Mouse (Mus musculus) layer of hippocampus, adult 2 months (tissue): ENCODE results near the gene Dcaf15. TPM values are rescaled to one million over a fixed set of nuclear protein-coding genes. Genes with fewer than 3 reads are reported as not detected.

Experiments
- DNase-seq, 2 experiments: peaks; one replicate each; pipeline ENCODE4 v3.0.0; 2022; ENCODE audit warnings: low spot score in 2 of 2
- H3K27ac ChIP-seq: fragments of 200-600 bp; 2 replicates; pipeline ENCODE4 v1.8.1; 2022
- H3K4me3 ChIP-seq: fragments of 200-600 bp; 2 replicates; pipeline ENCODE4 v1.8.1; 2022; ENCODE audit warnings: mild to moderate bottlenecking
- CTCF ChIP-seq: fragments of 200-600 bp; conservative IDR thresholded peaks from 2 replicates; pipeline ENCODE4 v1.8.1; 2022; ENCODE audit warnings: antibody characterized with exemption, mild to moderate bottlenecking, moderate library complexity
- microRNA-seq, 2 experiments: library from miRNA; unstranded; fragments of <30 nt; microRNA quantifications; one replicate each; pipeline ENCODE4 v1.2.0; 2021
- total RNA-seq, 2 experiments: library from RNA; stranded (reverse); gene quantifications; 2 replicates each; pipeline ENCODE4 v1.2.3; 2021

Gene Dcaf15
- total RNA-seq, 2 experiments from 2014 or later: 21.2 to 22.5 TPM

GRCm38 (mm10) chr8:84048171-84048570 lies 56.4 kb downstream of the Dcaf15 start:
- no peak for DNase-seq
- H3K27ac ChIP-seq: no peak overlapping the region
- no peak overlapping the region for H3K4me3 ChIP-seq
- no peak for TF ChIP-seq CTCF

Small RNA genes within 50 kb of the gene (microRNA-seq; reads per million reads assigned to microRNA genes)
- 0 reads per million in 2 experiments for gene Mir709

Other genes with a start within 250 kb of the Dcaf15 start
- gene Adgrl1, start 204.7 kb downstream of the Dcaf15 start, total RNA-seq: 100 to 1,000 TPM; 328 to 329 TPM
- gene Gm10644, start 149.6 kb downstream of the Dcaf15 start, total RNA-seq: under 1 TPM; 0.44 to 0.87 TPM
- gene Asf1b, start 149.3 kb downstream of the Dcaf15 start, total RNA-seq: under 1 TPM; 0.44 to 0.82 TPM
- 100 to 1,000 TPM; 256 to 257 TPM for gene Prkaca, start 131.8 kb downstream of the Dcaf15 start, total RNA-seq
- gene Samd1, start 107.1 kb downstream of the Dcaf15 start, total RNA-seq: 10 to 100 TPM; 40.7 to 41.2 TPM
- gene 1700067K01Rik, start 103.3 kb downstream of the Dcaf15 start, total RNA-seq: under 1 TPM; 0.66 to 0.82 TPM
- gene 2210011C24Rik, start 92.6 kb downstream of the Dcaf15 start, total RNA-seq: 1 to 10 TPM in 1 of 2 experiments, not detected in 1; 1.1 TPM
- gene Palm3, start 83.3 kb downstream of the Dcaf15 start, total RNA-seq: 1 to 10 TPM; 2.8 TPM
- 1 to 10 TPM; 2.0 TPM for gene Il27ra, start 62.2 kb downstream of the Dcaf15 start, total RNA-seq
- gene Rln3, start 59.8 kb downstream of the Dcaf15 start, total RNA-seq: not detected
- gene Gm10643, start 39.6 kb downstream of the Dcaf15 start, total RNA-seq: 1 to 10 TPM; 4.2 to 6.7 TPM
- 10 to 100 TPM; 28.7 to 33.3 TPM for gene Rfx1, start 37.9 kb downstream of the Dcaf15 start, total RNA-seq
- gene Podnl1, start 21.2 kb upstream of the Dcaf15 start, total RNA-seq: not detected
- gene Cc2d1a, start 43.2 kb upstream of the Dcaf15 start, total RNA-seq: 10 to 100 TPM; 53.2 to 57.8 TPM
- gene 4930432K21Rik, start 43.3 kb upstream of the Dcaf15 start, total RNA-seq: 1 to 10 TPM; 2.1 to 2.9 TPM
- gene Nanos3, start 80.4 kb upstream of the Dcaf15 start, total RNA-seq: 1 to 10 TPM; 2.6 to 5.0 TPM
- gene Zswim4, start 132.3 kb upstream of the Dcaf15 start, total RNA-seq: 10 to 100 TPM; 18.0 to 19.3 TPM
- 100 to 1,000 TPM; 143 to 146 TPM for gene D8Ertd738e, start 145.0 kb upstream of the Dcaf15 start, total RNA-seq
- gene Mri1, start 152.6 kb upstream of the Dcaf15 start, total RNA-seq: 10 to 100 TPM; 19.0 to 21.9 TPM
- gene Ccdc130, start 165.6 kb upstream of the Dcaf15 start, total RNA-seq: 10 to 100 TPM; 31.9 to 35.9 TPM